Mouse (Mus musculus): ENCODE results near the gene Olfr1105. TPM values are rescaled to one million over a fixed set of nuclear protein-coding genes. Genes with fewer than 3 reads are reported as not detected.

Gene Olfr1105
- not detected for total RNA-seq (2021)
- not detected in 2 replicates for polyA plus RNA-seq (2012; rRNA removed)
- long read RNA-seq, result 0 reads

DNA sequence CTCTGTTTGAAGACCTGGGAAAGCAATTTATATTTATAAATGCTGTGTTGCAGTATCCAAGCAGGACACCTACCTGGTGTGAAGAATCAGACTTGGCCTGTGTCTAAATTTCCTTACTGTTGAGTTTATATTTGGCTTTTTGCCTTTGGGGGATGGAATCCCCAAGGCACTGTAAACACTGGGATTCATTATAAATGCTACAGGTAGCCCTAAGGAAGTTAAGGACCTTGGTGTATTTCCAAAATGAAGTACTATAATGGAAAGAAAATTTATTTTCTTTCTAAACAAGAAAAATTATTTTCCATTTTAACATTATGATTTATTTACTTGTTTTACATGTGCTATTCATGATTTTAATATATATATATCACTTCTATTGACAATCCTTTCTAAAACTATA lies at the start of gene Olfr1105:
Gene Olfr1105 (minus strand): TSS at position 101 of the 400 bp plus-strand sequence.
- DNase-seq, result no peak

DNA sequence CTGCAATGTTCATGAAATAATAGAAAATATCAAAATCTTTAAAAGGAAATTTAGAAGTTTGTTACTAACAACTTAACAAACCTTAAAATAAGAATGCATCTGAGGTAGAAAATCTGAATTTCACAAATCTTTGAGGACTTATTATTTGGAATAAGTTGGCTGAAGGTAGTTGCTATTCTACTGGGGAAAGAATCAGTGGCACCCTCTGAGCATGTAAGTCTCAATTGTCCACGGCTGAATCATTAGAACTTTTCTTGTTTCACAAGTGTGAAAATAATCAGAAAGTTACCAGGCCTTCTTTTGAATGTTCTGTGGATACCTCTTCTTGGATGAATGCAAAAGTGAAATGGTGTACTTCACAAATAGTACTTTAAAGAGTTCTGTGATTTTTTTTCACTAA lies 39.4 kb upstream of the Olfr1105 start, which contains the start of gene Olfr1107:
Gene Olfr1107 (minus strand): TSS at position 101 of the 400 bp plus-strand sequence.
- DNase-seq, result no peak

GRCm38 (mm10) chr2:87052173-87052572 lies 15.8 kb upstream of the Olfr1105 start, which contains the start of gene Olfr1106:
Gene Olfr1106, minus strand, starts transcription at chr2:87052273.
- DNase-seq, result no peak

GRCm38 (mm10) chr2:87026980-87027379 lies 9.4 kb downstream of the Olfr1105 start, which contains the start of gene Olfr1104:
Gene Olfr1104, minus strand, starts transcription at chr2:87027080.
- no peak for DNase-seq

DNA sequence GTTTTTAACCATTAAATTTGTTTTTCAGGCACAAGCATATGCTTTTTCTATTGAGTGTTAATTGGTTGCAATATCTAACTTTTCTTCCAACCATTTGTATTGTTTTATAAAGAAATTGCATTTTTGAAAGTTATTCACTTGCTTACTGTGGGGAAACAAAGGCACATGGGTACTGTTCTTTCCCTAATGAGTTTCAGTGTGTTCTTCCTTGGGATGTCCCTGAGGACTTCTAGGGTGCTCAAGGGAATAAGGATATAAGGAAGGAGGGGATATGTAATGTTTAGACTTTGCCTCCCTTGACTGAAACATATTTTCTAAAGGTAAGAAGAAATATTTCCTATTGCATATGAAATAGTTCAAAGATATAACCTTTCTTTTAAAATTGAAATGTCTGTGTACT lies 38.2 kb downstream of the Olfr1105 start, which contains the start of gene Olfr1102:
Gene Olfr1102 (plus strand): TSS at position 301 of the 400 bp plus-strand sequence.
- no peak for DNase-seq

DNA sequence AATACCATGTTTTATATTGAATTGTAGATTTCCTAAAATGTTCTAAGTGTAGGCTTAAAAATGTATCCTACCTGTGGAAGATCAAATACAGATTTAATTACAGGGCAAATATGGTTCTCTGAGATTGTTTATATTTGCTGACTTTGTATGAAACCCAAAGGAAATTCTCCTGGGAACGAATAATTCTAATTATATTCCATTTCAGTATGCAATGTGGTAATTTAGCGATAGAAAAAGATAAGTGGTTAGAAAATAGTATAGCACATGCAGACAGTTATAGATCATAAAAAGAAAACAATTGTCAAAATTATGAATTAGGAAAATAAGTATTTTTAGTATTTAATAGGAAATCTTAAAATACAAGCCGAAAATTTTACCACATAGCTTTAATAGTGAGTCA lies 45.2 kb downstream of the Olfr1105 start, which contains the start of gene Olfr1101:
Gene Olfr1101 (minus strand): TSS at position 101 of the 400 bp plus-strand sequence.
- DNase-seq, result no peak

Other genes with a start within 250 kb of the Olfr1105 start
- not detected for gene Olfr141, start 226.5 kb downstream of the Olfr1105 start, total RNA-seq (2021)
- gene Olfr141, start 226.5 kb downstream of the Olfr1105 start, polyA plus RNA-seq (2012; rRNA removed), result not detected in 2 replicates
- gene Olfr1094, start 211.9 kb downstream of the Olfr1105 start, total RNA-seq (2021), result not detected
- not detected in 2 replicates for gene Olfr1094, start 211.9 kb downstream of the Olfr1105 start, polyA plus RNA-seq (2012; rRNA removed)
- gene Olfr1095, start 184.8 kb downstream of the Olfr1105 start, total RNA-seq (2021), result not detected
- not detected in 2 replicates for gene Olfr1095, start 184.8 kb downstream of the Olfr1105 start, polyA plus RNA-seq (2012; rRNA removed)
- gene Gm13723, start 161.7 kb downstream of the Olfr1105 start, total RNA-seq (2021), result not detected
- not detected in 2 replicates for gene Gm13723, start 161.7 kb downstream of the Olfr1105 start, polyA plus RNA-seq (2012; rRNA removed)
- gene Olfr1097, start 144.3 kb downstream of the Olfr1105 start, total RNA-seq (2021), result not detected
- not detected in 2 replicates for gene Olfr1097, start 144.3 kb downstream of the Olfr1105 start, polyA plus RNA-seq (2012; rRNA removed)
- not detected for gene Olfr1098, start 112.0 kb downstream of the Olfr1105 start, total RNA-seq (2021)
- not detected in 2 replicates for gene Olfr1098, start 112.0 kb downstream of the Olfr1105 start, polyA plus RNA-seq (2012; rRNA removed)
- not detected for gene Olfr1099, start 75.8 kb downstream of the Olfr1105 start, total RNA-seq (2021)
- not detected in 2 replicates for gene Olfr1099, start 75.8 kb downstream of the Olfr1105 start, polyA plus RNA-seq (2012; rRNA removed)
- not detected for gene Olfr1100, start 56.6 kb downstream of the Olfr1105 start, total RNA-seq (2021)
- not detected in 2 replicates for gene Olfr1100, start 56.6 kb downstream of the Olfr1105 start, polyA plus RNA-seq (2012; rRNA removed)
- gene Olfr1101, start 45.3 kb downstream of the Olfr1105 start, total RNA-seq (2021), result not detected
- gene Olfr1101, start 45.3 kb downstream of the Olfr1105 start, polyA plus RNA-seq (2012; rRNA removed), result not detected in 2 replicates
- not detected for gene Olfr1102, start 38.1 kb downstream of the Olfr1105 start, total RNA-seq (2021)
- gene Olfr1102, start 38.1 kb downstream of the Olfr1105 start, polyA plus RNA-seq (2012; rRNA removed), result not detected in 2 replicates
- not detected for gene Olfr1104, start 9.5 kb downstream of the Olfr1105 start, total RNA-seq (2021)
- not detected in 2 replicates for gene Olfr1104, start 9.5 kb downstream of the Olfr1105 start, polyA plus RNA-seq (2012; rRNA removed)
- not detected for gene Olfr1106, start 15.7 kb upstream of the Olfr1105 start, total RNA-seq (2021)
- not detected in 2 replicates for gene Olfr1106, start 15.7 kb upstream of the Olfr1105 start, polyA plus RNA-seq (2012; rRNA removed)
- not detected for gene Olfr1107, start 39.3 kb upstream of the Olfr1105 start, total RNA-seq (2021)
- not detected in 2 replicates for gene Olfr1107, start 39.3 kb upstream of the Olfr1105 start, polyA plus RNA-seq (2012; rRNA removed)
- not detected for gene Olfr1109, start 59.5 kb upstream of the Olfr1105 start, total RNA-seq (2021)
- not detected in 2 replicates for gene Olfr1109, start 59.5 kb upstream of the Olfr1105 start, polyA plus RNA-seq (2012; rRNA removed)
- gene Olfr259, start 78.0 kb upstream of the Olfr1105 start, total RNA-seq (2021), result not detected
- gene Olfr259, start 78.0 kb upstream of the Olfr1105 start, polyA plus RNA-seq (2012; rRNA removed), result not detected in 2 replicates
- gene Olfr1110, start 103.8 kb upstream of the Olfr1105 start, total RNA-seq (2021), result not detected
- not detected in 2 replicates for gene Olfr1110, start 103.8 kb upstream of the Olfr1105 start, polyA plus RNA-seq (2012; rRNA removed)
- not detected for gene Olfr1111, start 116.1 kb upstream of the Olfr1105 start, total RNA-seq (2021)
- gene Olfr1111, start 116.1 kb upstream of the Olfr1105 start, polyA plus RNA-seq (2012; rRNA removed), result not detected in 2 replicates
- gene Olfr1112, start 151.3 kb upstream of the Olfr1105 start, total RNA-seq (2021), result not detected
- not detected in 2 replicates for gene Olfr1112, start 151.3 kb upstream of the Olfr1105 start, polyA plus RNA-seq (2012; rRNA removed)
- gene Olfr1113, start 172.4 kb upstream of the Olfr1105 start, total RNA-seq (2021), result not detected
- not detected in 2 replicates for gene Olfr1113, start 172.4 kb upstream of the Olfr1105 start, polyA plus RNA-seq (2012; rRNA removed)
- gene Olfr1115, start 211.5 kb upstream of the Olfr1105 start, total RNA-seq (2021), result not detected
- not detected in 2 replicates for gene Olfr1115, start 211.5 kb upstream of the Olfr1105 start, polyA plus RNA-seq (2012; rRNA removed)
- not detected for gene Olfr1116, start 231.0 kb upstream of the Olfr1105 start, total RNA-seq (2021)
- not detected in 2 replicates for gene Olfr1116, start 231.0 kb upstream of the Olfr1105 start, polyA plus RNA-seq (2012; rRNA removed)

Measured in adrenal gland, adult 2 months (tissue).